Mouse (Mus musculus): ENCODE measurements around the gene Mast3. TPM values are rescaled to one million over a fixed set of nuclear protein-coding genes. Genes with fewer than 3 reads are reported as not detected.

Mast3 gene
- total and polyA plus RNA-seq, 2 experiments from 2014 or later = 24.0 to 33.2 TPM

- Histone ChIP-seq H3K36me3 (ENCODE audit: insufficient read depth, low read length) (peaks cover 25% of the 10 kb centered on the region), H3K9me3 (ENCODE audit: low read length) (no peaks in the 10 kb centered on the region), H3K27me3 (ENCODE audit: insufficient read depth, low read length) (no peaks in the 10 kb centered on the region), H3K4me2 (ENCODE audit: low read depth, low read length, poor library complexity, severe bottlenecking) (no peak overlapping the region), H3K4me1 (ENCODE audit: insufficient read depth, low read length) (peaks cover 10% of the 10 kb centered on the region; the same call in 1 of the 2 replicates), H3K9ac (replicated peaks; ENCODE audit: low read length, poor library complexity, severe bottlenecking) (no peak overlapping the region), H3K27ac (ENCODE audit: low read depth, low read length) (no peak overlapping the region), H3K4me3 (ENCODE audit: low read depth, low read length) (no peak overlapping the region)
- DNase-seq (ENCODE audit: low spot score) (peak; percentile 73), ATAC-seq (ENCODE audit: low FRiP score) (no peak)
- TF ChIP-seq CTCF (IDR thresholded peaks at IDR 0.05) = no peak
- WGBS = 66% methylated on average over 19 of the region's 19 CpGs
Measured at GRCm38 (mm10) chr8:70758616-70759561, 46.0 kb downstream of the Mast3 start.

- H3K4me3 ChIP-seq (ENCODE audit: low read depth, low read length) = no peak overlapping the region
- H3K36me3 ChIP-seq (ENCODE audit: insufficient read depth, low read length) = peaks cover 25% of the 10 kb centered on the region
- 80% methylated on average over 7 of the region's 7 CpGs for WGBS
- H3K27me3 ChIP-seq (ENCODE audit: insufficient read depth, low read length) = no peaks in the 10 kb centered on the region
- no peak for ATAC-seq (ENCODE audit: low FRiP score)
- peak; percentile 64 for DNase-seq (ENCODE audit: low spot score)
- no peak overlapping the region for H3K9ac ChIP-seq (replicated peaks; ENCODE audit: low read length, poor library complexity, severe bottlenecking)
- no peak for TF ChIP-seq CTCF (IDR thresholded peaks at IDR 0.05)
- H3K27ac ChIP-seq (ENCODE audit: low read depth, low read length) = no peak overlapping the region
- peaks cover 10% of the 10 kb centered on the region; the same call in 1 of the 2 replicates for H3K4me1 ChIP-seq (ENCODE audit: insufficient read depth, low read length)
- no peaks in the 10 kb centered on the region for H3K9me3 ChIP-seq (ENCODE audit: low read length)
- no peak overlapping the region for H3K4me2 ChIP-seq (ENCODE audit: low read depth, low read length, poor library complexity, severe bottlenecking)
Measured at GRCm38 (mm10) chr8:70758308-70758615, 46.6 kb downstream of the Mast3 start.

GRCm38 (mm10) chr8:70757523-70758307 lies 47.1 kb downstream of the Mast3 start:
- Histone ChIP-seq H3K4me1 (ENCODE audit: insufficient read depth, low read length) (peaks cover 10% of the 10 kb centered on the region; the same call in 1 of the 2 replicates), H3K9ac (replicated peaks; ENCODE audit: low read length, poor library complexity, severe bottlenecking) (no peak overlapping the region), H3K27me3 (ENCODE audit: insufficient read depth, low read length) (no peaks in the 10 kb centered on the region), H3K27ac (ENCODE audit: low read depth, low read length) (no peak overlapping the region), H3K36me3 (ENCODE audit: insufficient read depth, low read length) (peaks cover 25% of the 10 kb centered on the region), H3K4me3 (ENCODE audit: low read depth, low read length) (no peak overlapping the region), H3K4me2 (ENCODE audit: low read depth, low read length, poor library complexity, severe bottlenecking) (no peak overlapping the region), H3K9me3 (ENCODE audit: low read length) (no peaks in the 10 kb centered on the region)
- DNase-seq (ENCODE audit: low spot score) (peak; percentile 51), ATAC-seq (ENCODE audit: low FRiP score) (no peak)
- WGBS = 64% methylated on average over 22 of the region's 22 CpGs
- peak; percentile 58 for TF ChIP-seq CTCF (IDR thresholded peaks at IDR 0.05)

GRCm38 (mm10) chr8:70756476-70757040 lies 48.3 kb downstream of the Mast3 start:
- no peaks in the 10 kb centered on the region for H3K27me3 ChIP-seq (ENCODE audit: insufficient read depth, low read length)
- peaks cover 25% of the 10 kb centered on the region for H3K36me3 ChIP-seq (ENCODE audit: insufficient read depth, low read length)
- H3K4me3 ChIP-seq (ENCODE audit: low read depth, low read length) = no peak overlapping the region
- no peak overlapping the region for H3K4me2 ChIP-seq (ENCODE audit: low read depth, low read length, poor library complexity, severe bottlenecking)
- H3K9me3 ChIP-seq (ENCODE audit: low read length) = no peaks in the 10 kb centered on the region
- no peak overlapping the region for H3K27ac ChIP-seq (ENCODE audit: low read depth, low read length)
- DNase-seq (ENCODE audit: low spot score) = no peak
- H3K4me1 ChIP-seq (ENCODE audit: insufficient read depth, low read length) = peaks cover 10% of the 10 kb centered on the region; the same call in 1 of the 2 replicates
- no peak overlapping the region for H3K9ac ChIP-seq (replicated peaks; ENCODE audit: low read length, poor library complexity, severe bottlenecking)
- ATAC-seq (ENCODE audit: low FRiP score) = no peak
- no peak for TF ChIP-seq CTCF (IDR thresholded peaks at IDR 0.05)
- WGBS = 93% methylated on average over 6 of the region's 6 CpGs

- peaks cover 10% of the 10 kb centered on the region; the same call in 1 of the 2 replicates for H3K4me1 ChIP-seq (ENCODE audit: insufficient read depth, low read length)
Measured at GRCm38 (mm10) chr8:70755661-70756475, 49.0 kb downstream of the Mast3 start.

More at GRCm38 (mm10) chr8:70755661-70756475, 49.0 kb downstream of the Mast3 start:
- Histone ChIP-seq H3K4me3 (ENCODE audit: low read depth, low read length) (peak overlapping the region; percentile 74), H3K9ac (replicated peaks; ENCODE audit: low read length, poor library complexity, severe bottlenecking) (peak overlapping the region; percentile 99), H3K4me2 (ENCODE audit: low read depth, low read length, poor library complexity, severe bottlenecking) (peak overlapping the region; percentile 68), H3K27ac (ENCODE audit: low read depth, low read length) (no peak overlapping the region), H3K36me3 (ENCODE audit: insufficient read depth, low read length) (peaks cover 25% of the 10 kb centered on the region), H3K9me3 (ENCODE audit: low read length) (no peaks in the 10 kb centered on the region), H3K27me3 (ENCODE audit: insufficient read depth, low read length) (no peaks in the 10 kb centered on the region)
- 83% methylated on average over 24 of the region's 24 CpGs for WGBS
- ATAC-seq (ENCODE audit: low FRiP score) = no peak
- no peak for TF ChIP-seq CTCF (IDR thresholded peaks at IDR 0.05)
- no peak for DNase-seq (ENCODE audit: low spot score)
